Mouse (Mus musculus): Measurements from ENCODE around the gene Incenp. TPM values are rescaled to one million over a fixed set of nuclear protein-coding genes. Genes with fewer than 3 reads are reported as not detected.

Incenp gene
- 76.5 and 149 TPM in 2 replicates for total RNA-seq (2017)

DNA sequence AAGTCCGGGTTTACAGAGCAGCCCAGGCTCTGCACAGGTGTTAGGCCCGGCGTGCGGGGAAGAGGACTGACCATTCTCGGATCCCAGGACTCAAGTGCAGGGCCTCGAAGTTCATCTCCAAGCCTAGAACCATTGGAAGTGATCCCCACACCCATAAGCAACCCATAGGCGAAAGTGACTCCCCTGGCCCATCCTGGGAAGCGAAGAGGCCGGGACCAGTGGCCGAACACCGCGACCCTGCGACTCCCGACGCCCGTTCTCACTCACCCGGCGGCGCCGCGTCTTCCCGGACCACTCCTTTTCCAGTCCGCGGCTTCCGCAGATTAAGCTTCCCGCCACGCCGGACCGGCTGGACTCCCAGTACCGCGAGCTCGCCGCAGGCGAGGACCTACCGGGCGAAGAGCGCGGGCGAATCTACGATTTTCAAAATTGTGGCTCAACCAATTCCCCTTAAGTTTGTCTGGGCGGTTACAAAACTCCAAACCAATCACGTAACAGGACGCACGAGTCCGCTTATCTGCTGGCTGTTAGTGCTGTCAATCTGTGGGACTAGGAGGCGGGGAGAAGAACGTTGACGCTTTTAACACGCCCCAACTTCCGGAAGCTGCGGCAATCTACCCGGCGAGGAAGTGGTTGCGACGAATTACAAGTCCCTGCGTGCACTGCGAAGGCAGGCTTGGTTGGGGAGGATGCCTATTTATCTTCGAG is at the start of gene Incenp:
Incenp (minus strand) TSS at position 480 of the 708 bp plus-strand sequence.
- ATAC-seq (replicated peaks; ENCODE audit: low read depth, poor library complexity, severe bottlenecking), result peak; percentile 96

GRCm38 (mm10) chr19:9946986-9947385 is 47.6 kb upstream of the Incenp start:
- no peak for ATAC-seq (replicated peaks; ENCODE audit: low read depth, poor library complexity, severe bottlenecking)

DNA sequence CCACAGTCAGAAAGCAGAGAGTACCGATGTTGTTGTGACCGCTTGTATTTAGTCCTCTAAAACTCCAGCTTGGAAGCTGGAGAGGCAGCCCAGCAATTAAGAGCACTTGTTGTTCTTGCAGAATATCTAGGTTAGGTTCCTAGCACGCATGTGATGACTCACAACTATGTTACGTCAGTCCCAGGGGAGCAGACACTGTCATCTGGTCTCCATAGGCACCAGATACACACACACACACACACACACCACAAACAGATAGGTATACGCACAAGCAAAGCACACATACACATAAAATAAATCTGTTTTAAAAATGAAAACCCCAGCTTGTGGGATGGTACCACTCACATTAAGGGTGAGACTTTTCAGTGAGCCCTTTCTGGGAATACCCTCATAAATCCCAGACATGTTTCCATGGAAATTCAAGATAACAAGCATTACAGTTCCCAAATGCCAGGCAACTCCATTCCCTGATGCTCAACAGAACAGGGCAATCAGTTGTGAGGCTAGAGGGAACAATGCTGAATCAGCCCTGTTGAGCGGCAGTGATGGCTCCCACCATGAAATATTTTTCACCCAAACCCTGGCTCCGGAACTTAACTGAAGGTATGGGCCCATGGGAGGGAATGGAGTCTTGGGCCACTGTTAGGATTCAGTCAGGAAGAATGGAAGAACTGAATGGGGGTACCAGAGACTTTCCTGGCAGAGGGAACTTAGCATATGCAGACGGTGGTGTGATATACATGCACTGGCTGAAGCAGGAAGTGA is 46.6 kb upstream of the Incenp start:
- no peak for ATAC-seq (replicated peaks; ENCODE audit: low read depth, poor library complexity, severe bottlenecking)

DNA sequence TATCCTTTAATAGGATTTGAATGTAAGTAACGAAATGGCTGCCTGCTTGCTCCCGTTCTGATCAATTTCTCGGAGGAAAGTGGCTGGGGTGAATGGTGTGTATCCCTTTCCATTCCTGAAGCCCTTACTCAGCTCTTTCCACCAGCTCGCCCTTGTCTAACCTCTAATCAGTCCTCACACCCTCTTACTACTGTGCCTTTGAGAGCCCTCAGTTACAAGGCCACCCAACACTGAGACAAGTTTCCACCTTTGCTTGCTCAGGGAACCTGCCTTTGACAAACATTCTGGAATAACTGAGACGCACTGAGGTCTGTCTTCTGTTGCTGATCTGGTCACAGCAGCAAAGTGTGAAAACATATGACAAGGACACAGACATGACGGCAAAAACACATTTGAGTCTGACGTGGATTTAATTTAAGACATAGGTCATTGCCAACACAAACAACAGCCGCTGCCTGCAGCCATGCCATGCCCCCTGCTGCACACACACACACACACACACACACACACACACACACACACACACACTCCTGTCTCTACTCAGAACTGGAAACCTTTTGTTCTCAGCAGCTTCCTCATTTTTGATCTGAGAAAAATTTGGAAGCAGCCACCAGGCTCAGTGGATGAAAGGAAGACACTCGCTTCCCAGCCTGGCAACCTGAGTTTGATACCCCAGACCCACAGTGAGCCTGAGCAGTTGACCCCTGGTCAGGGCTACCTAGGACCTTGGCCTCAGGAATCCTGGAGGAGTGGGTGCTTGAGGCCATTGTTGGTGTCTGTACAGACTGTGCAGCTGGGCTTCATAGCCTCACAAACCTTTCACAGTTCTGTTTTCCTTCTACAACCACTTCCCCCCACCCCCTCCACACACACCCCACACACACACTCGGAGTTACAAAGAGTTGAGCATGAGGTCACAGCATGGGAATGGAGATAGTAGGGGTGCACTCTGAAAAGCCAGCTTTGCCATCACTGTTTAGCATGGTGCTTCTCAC is 43.5 kb upstream of the Incenp start:
- peak; percentile 28 for ATAC-seq (replicated peaks; ENCODE audit: low read depth, poor library complexity, severe bottlenecking)

DNA sequence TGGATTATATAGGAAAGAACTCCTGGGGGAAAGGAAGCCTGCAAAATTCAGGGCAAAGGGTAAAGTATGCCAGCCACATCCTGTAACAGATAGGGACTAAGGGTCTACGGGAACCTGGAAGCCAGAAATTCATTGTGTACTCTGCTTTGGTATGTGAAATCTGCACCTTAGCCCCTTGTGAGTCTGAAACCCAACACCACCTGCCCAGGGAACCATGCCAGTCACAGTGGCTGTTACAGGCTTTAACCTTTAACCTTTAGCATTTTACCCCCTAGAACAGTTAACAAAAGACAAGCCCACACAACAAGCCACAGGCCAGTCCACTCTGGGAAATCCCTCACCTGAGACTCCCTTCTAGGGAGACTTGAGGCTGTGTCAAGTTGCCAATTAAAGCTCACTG is 42.5 kb upstream of the Incenp start:
- no peak for ATAC-seq (replicated peaks; ENCODE audit: low read depth, poor library complexity, severe bottlenecking)

- ATAC-seq (replicated peaks; ENCODE audit: low read depth, poor library complexity, severe bottlenecking), result no peak
Observed at GRCm38 (mm10) chr19:9940903-9941302, 41.6 kb upstream of the Incenp start.

DNA sequence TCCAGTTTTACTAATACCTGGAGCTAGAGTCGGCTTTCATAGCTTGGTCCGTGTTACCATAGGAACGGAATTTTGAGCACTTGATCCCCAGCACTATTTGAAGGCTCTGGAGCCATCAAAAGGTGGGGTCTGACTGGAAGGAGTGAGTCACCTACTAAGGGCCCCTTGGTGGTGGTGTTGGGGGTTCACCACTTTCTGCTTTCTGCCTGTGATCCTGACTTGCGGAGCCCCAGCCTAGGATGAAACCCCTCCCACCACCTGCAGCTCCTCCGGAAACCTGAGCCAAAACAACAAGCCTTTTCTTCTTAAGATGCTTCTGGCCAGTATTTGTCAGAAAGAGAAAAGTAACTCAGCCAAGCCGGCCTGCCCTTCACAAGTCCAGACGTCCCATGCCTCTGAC is 40.5 kb upstream of the Incenp start:
- no peak for ATAC-seq (replicated peaks; ENCODE audit: low read depth, poor library complexity, severe bottlenecking)

- ATAC-seq (replicated peaks; ENCODE audit: low read depth, poor library complexity, severe bottlenecking), result peak; percentile 88
Observed at GRCm38 (mm10) chr19:9938824-9939303, 39.5 kb upstream of the Incenp start.

DNA sequence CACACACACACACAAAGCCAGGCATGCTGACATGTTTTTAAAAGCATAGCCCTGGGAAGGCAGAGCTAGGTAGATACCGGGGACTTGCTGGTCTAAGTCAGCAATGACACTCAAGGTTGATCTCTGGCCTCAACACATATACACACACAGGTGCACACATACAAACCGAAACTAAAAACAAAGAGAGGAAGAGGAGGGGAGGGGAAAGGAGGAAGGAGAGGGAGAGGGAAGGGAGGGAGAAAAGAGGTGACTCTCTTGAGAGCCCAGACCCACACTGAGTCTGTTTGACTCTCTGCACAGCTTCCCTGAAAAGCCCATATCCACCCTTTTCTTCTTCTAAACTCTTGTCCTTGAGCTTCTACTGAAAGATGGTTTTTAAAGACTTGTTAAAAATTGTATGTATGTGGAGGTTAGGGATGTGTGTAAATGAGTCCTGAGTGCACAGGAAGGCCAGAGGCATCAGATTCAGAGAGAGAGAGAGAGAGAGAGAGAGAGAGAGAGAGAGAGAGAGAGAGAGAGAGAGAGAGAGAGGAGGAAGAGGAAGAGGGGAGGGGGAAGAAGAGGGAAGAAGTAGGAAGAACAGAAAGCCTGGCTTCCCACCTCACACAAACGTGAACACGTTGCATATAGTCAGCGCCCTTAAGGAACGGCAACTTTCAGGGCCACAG is 38.9 kb upstream of the Incenp start:
- ATAC-seq (replicated peaks; ENCODE audit: low read depth, poor library complexity, severe bottlenecking), result no peak

DNA sequence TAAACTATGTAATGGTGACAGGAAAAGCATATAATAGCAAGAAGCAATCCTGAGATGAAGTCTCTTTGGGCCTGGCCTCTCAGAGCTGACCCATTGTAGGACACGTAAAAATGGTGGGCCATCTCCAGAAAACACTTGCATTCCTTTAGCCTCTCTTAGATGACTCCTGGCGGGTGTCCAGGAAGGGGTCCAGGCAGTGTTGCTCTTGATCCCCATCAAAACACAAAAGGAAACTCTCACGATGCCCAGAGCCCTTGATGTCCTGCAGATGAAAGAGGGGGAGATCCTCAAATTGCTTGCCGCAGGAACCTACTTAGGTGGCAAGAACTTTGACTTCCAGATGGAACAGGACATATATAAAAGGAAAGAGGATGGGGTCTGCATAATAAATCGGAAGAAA is 38.1 kb upstream of the Incenp start:
- no peak for ATAC-seq (replicated peaks; ENCODE audit: low read depth, poor library complexity, severe bottlenecking)

- ATAC-seq (replicated peaks; ENCODE audit: low read depth, poor library complexity, severe bottlenecking), result peak; percentile 26
Observed at GRCm38 (mm10) chr19:9936579-9936978, 37.2 kb upstream of the Incenp start.

DNA sequence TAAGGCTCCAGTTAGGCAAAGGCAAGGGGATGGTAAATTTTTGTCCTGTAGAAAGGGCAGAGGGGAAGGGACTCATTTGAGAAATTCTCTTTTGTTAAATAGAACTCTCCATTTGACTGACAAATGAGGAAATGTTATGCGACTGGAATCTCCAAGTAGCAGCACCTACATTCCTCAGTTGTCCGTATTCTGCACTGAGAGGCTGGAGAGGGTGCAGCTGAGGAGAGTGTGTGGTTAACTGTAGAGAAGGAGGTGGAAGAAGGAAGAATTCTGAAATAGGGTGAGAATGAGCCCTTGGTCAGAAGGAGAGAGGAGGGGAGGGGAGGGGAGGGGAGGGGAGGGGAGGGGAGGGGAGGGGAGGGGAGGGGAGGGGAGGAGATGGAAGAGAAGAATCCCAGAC is 34.6 kb upstream of the Incenp start:
- no peak for ATAC-seq (replicated peaks; ENCODE audit: low read depth, poor library complexity, severe bottlenecking)

DNA sequence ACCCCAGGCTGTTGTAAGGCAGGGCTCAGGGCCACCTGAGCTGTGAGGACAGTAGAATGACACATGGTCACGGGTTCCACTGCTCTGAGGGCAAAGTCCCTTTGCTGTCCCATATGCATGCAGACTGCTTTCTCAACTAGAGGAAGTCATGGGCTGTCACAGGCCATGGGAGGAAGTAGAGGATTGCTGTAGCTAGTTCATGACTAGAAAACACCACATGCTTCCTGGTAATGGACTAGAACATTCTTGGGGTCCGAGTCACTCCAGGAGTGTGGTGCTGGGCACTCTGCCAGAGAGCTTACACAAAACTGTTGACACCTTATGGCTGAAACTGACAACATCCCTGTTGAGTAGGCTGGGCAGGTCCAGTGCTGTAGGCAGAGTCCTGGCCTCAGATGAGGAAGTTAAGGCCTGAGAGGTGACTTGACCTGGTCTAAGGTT is 31.8 kb upstream of the Incenp start:
- peak; percentile 90 for ATAC-seq (replicated peaks; ENCODE audit: low read depth, poor library complexity, severe bottlenecking)

DNA sequence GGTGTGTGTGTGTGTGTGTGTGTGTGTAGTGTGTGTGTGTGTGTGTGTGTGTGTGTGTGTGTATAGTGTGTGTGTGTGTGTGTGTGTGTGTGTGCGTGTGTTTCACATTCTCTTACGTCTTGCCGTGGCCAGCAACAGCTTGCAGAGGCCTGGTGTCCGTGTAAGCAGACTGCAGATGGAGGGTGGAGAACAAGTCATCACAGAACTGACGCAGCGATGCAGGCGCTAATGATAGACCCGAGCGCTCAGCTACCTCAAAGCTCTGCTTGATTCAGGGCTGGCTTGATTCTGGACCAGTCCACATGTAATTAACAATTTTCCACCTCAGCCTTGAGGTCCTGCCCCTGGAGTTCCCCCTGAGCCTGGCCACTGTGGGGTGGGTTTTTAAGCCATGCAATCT is 28.7 kb upstream of the Incenp start:
- ATAC-seq (replicated peaks; ENCODE audit: low read depth, poor library complexity, severe bottlenecking), result no peak

- no peak for ATAC-seq (replicated peaks; ENCODE audit: low read depth, poor library complexity, severe bottlenecking)
Observed at GRCm38 (mm10) chr19:9924769-9925272, 25.5 kb upstream of the Incenp start.

DNA sequence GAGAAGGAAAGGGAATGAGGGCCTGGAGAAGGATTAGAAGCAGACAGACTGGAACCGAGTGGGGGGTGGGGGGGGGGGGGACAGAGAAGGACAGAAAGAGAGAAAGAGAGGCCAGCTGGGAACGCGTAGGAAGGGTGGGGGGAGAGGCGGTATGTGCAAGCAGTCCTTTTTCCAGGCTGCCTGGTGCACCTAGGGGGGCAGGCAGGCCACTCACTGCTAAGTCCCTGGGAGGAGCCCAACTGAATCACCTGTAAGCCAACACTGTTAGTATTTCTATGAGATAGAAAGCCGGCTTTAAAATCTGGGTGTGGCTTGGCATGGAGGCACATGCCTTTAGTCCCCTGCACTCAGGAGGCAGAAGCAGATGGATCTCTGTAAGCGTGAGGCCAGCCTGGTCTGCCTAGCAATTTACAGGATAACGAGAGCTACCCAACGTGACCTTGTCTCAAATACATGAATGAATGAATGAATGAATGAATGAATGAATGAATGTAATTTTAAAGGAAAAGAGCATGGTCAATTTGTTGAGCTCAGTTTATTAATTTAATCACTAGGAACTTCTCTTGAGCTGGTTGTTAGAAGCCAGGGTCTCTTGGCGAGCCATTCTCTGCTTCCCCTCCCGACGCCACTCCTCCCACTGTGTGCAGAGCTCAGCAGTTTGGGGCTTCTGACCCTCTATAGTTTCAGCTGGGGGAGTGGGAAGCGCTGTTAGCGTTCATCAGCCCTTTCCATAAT is 24.9 kb upstream of the Incenp start:
- no peak for ATAC-seq (replicated peaks; ENCODE audit: low read depth, poor library complexity, severe bottlenecking)

- no peak for ATAC-seq (replicated peaks; ENCODE audit: low read depth, poor library complexity, severe bottlenecking)
Observed at GRCm38 (mm10) chr19:9923048-9923447, 23.7 kb upstream of the Incenp start.

- no peak for ATAC-seq (replicated peaks; ENCODE audit: low read depth, poor library complexity, severe bottlenecking)
Observed at GRCm38 (mm10) chr19:9922228-9922627, 22.9 kb upstream of the Incenp start.
